Mouse (Mus musculus) stomach, postnatal 0 days (tissue): ENCODE results near the gene Bckdhb.
A peak's percentile ranks its signal among the peaks of the same experiment; 100 is the strongest.

Experiments
- CTCF ChIP-seq: IDR thresholded peaks from 2 replicates; pipeline ENCODE4 v1.5.1; 2016; ENCODE audit warnings: antibody characterized with exemption, low read depth, mild to moderate bottlenecking, moderate library complexity
- EP300 ChIP-seq: optimal IDR thresholded peaks from 2 replicates; pipeline ENCODE3; 2016; ENCODE audit warnings: antibody characterized with exemption

DNA sequence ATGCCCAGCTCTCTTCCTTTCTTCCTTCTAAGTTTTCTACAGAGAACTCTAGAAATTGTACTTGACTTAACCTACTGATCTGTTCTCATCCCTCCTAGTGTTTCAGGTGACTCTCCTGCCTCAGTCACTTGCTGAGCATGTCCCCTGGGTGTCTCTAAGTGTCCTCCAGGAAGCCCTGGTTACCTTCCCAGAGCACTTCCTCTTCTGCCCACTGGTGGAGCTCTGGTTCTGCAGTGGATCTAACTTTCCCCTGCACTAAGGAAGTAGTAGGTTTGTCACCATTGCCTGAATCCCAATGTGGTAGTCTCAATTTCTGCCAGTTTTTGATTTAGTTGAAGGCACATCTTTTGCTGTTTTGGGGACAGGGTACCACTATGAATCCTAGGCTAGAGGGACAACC lies 38.8 kb upstream of the Bckdhb start:
- no peak for TF ChIP-seq EP300
- peak; percentile 39 for TF ChIP-seq CTCF
